Mouse (Mus musculus) liver, embryonic 14.5 days (tissue): ENCODE data around the gene Ank2. TPM values are rescaled to one million over a fixed set of nuclear protein-coding genes. Genes with fewer than 3 reads are reported as not detected.

Source experiments
- ATAC-seq: fragments of 200-750 bp; cut with Nextera tagmentation; 2 replicates; pipeline ENCODE4 v1.8.0; 2017; ENCODE audit warnings: moderate number of reproducible peaks, mild to moderate bottlenecking, moderate library complexity; ENCODE audit not compliant: insufficient read depth
- DNase-seq, 3 experiments: peaks; one replicate each; pipeline ENCODE4 v3.0.0-alpha.2; 2012 to 2013; ENCODE audit warnings: low read depth in 3 of 3, low spot score in 3 of 3
- H3K27ac ChIP-seq: fragments of 300-500 bp; sonication (generic); 2 replicates; pipeline ENCODE4 v1.5.1; 2014; ENCODE audit warnings: moderate library complexity, mild to moderate bottlenecking, control low read depth, inconsistent platforms
- H3K27me3 ChIP-seq: fragments of 300-500 bp; sonication (generic); 2 replicates; pipeline ENCODE4 v1.6.1; 2014; ENCODE audit warnings: mild to moderate bottlenecking, low read length, moderate library complexity; ENCODE audit not compliant: control insufficient read depth, insufficient read depth
- H3K36me3 ChIP-seq: fragments of 300-500 bp; sonication (generic); replicated peaks from 2 replicates; pipeline ENCODE4 v1.6.1; 2014; ENCODE audit warnings: low read depth; ENCODE audit not compliant: control insufficient read depth, insufficient read depth
- H3K4me1 ChIP-seq, 2 experiments: fragments of 200-500 bp in 1 of 2; fragments of 300-500 bp in 1 of 2; sonication (generic) in 1 of 2; replicated peaks; 2 replicates each; pipeline ENCODE4 v1.6.1; 2012 to 2014; ENCODE audit warnings: antibody characterized with exemption in 1 of 2, inconsistent platforms in 1 of 2, low read length in 1 of 2; ENCODE audit not compliant: control insufficient read depth in 2 of 2, insufficient read depth in 2 of 2
- H3K4me2 ChIP-seq: fragments of 300-500 bp; sonication (generic); 2 replicates; pipeline ENCODE4 v1.6.1; 2014; ENCODE audit warnings: low read depth, mild to moderate bottlenecking, control low read depth, moderate library complexity
- H3K4me3 ChIP-seq, 2 experiments: fragments of 200-500 bp in 1 of 2; fragments of 300-500 bp in 1 of 2; sonication (generic) in 1 of 2; 2 replicates each; pipeline ENCODE4 v1.5.1; 2012 to 2014; ENCODE audit warnings: low read depth in 2 of 2, low read length in 2 of 2, mild to moderate bottlenecking in 2 of 2, control low read depth in 1 of 2, inconsistent platforms in 1 of 2, moderate library complexity in 1 of 2; ENCODE audit not compliant: insufficient read depth in 1 of 2
- H3K9ac ChIP-seq: fragments of 300-500 bp; sonication (generic); replicated peaks from 2 replicates; pipeline ENCODE4 v1.6.1; 2014; ENCODE audit warnings: mild to moderate bottlenecking, control low read depth, moderate library complexity
- H3K9me3 ChIP-seq: fragments of 300-500 bp; sonication (generic); 2 replicates; pipeline ENCODE4 v1.6.1; 2016; ENCODE audit warnings: low read length, mixed read lengths; ENCODE audit not compliant: control insufficient read depth
- CTCF ChIP-seq: IDR thresholded peaks from 2 replicates; pipeline ENCODE4 v1.5.1; 2016; ENCODE audit warnings: antibody characterized with exemption, low read depth, control low read depth
- EP300 ChIP-seq: IDR thresholded peaks from 2 replicates; pipeline ENCODE4 v1.6.1; 2016; ENCODE audit warnings: antibody characterized with exemption, low read depth
- WGBS: fragments of 180-500 bp; shearing (Covaris S2); extraction: QIAGEN DNeasy Blood & Tissue Kit; methylation state at CpG from one replicate; pipeline ENCODE4 v1.1.7; 2014; ENCODE audit not compliant: insufficient replicate concordance; 5-methylcytosine and 5-hydroxymethylcytosine counted together
- polyA plus RNA-seq, 2 experiments: library from polyadenylated mRNA; depleted of rRNA in 1 of 2; stranded (reverse) in 1 of 2; unstranded in 1 of 2; fragments of >200 nt; fragmentation: Nextera tagmentation in 1 of 2; extraction: Ambion mirVana in 1 of 2; gene quantifications; 2 replicates each; pipeline versions ENCODE4 v1.2.1 to v1.2.3; 2012 to 2014

Ank2 gene
- polyA plus RNA-seq, 2 experiments = 4.8 to 5.2 TPM

DNA sequence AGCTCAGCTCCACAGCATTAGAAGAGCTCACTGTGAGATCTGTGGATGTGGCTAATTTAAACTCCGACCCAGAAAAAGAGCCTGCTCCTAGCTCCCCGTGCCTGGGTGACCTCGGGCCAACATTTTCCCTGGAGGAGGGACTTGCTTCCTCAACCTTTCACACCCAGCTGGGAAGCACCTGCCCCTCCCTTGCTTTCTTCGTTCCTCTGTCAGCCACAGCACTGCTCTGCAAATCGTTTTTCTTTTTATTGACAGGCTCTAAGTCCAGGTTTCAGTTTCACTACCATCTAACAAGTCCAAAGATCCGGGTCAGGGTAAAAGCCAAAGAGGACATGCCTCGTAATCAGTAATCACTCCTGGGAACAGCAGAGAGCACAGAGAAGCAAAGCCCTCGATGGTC is 375.8 kb downstream of the Ank2 start:
- H3K27me3 ChIP-seq = no peaks in the 10 kb centered on the region
- ATAC-seq = peak; percentile 67; the same call in 1 of the 2 replicates
- WGBS = 35% methylated on average over 8 of the region's 8 CpGs
- TF ChIP-seq EP300 (no peak), CTCF (no peak)
- H3K9ac ChIP-seq = no peak overlapping the region
- 0 out of 4 replicates have a peak overlapping the region, but pooled peaks of 1 of the 2 experiments have one; percentile 2 for H3K4me3 ChIP-seq
- H3K27ac ChIP-seq = no peak overlapping the region
- peaks cover 0 to 4% of the 10 kb centered on the region in 2 experiments; a peak in 2 of 4 replicates for H3K4me1 ChIP-seq
- DNase-seq = peak in 2 of 3 experiments; percentile 20
- no peaks in the 10 kb centered on the region for H3K9me3 ChIP-seq
- peak overlapping the region; percentile 26 for H3K4me2 ChIP-seq
- H3K36me3 ChIP-seq = no peaks in the 10 kb centered on the region

DNA sequence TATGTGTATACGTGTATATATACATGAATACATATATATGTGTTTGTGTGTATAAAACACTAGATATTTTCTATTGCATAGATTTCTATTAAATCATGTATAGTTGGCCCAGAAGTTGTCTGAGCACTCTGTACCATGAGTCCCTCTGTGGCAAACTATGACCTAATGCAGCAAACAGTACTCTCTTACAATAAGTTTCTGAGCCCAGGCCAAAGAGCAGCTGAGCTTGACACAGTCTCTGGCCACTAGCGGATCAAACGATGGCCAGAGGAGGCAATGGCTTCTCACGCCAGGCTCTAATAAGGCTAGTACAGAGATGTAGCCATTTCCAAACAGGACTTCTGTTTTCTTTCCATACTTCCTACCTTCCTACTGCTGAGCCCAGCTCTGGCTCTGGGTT is 380.4 kb downstream of the Ank2 start:
- ATAC-seq (peak; percentile 43; the same call in 1 of the 2 replicates), DNase-seq (no peak)
- Histone ChIP-seq H3K4me2 (no peak overlapping the region), H3K27ac (no peak overlapping the region), H3K36me3 (no peaks in the 10 kb centered on the region), H3K9ac (no peak overlapping the region), H3K27me3 (no peaks in the 10 kb centered on the region), H3K4me3 (no peak overlapping the region), H3K9me3 (no peaks in the 10 kb centered on the region), H3K4me1 (no peaks in the 10 kb centered on the region)
- TF ChIP-seq EP300 (no peak), CTCF (no peak)
- 70% methylated on average over 4 of the region's 4 CpGs for WGBS

- Histone ChIP-seq H3K4me2 (no peak overlapping the region), H3K9me3 (no peaks in the 10 kb centered on the region), H3K4me3 (no peak overlapping the region), H3K27ac (no peak overlapping the region), H3K27me3 (no peaks in the 10 kb centered on the region), H3K4me1 (no peaks in the 10 kb centered on the region), H3K36me3 (no peaks in the 10 kb centered on the region), H3K9ac (no peak overlapping the region)
- WGBS = 53% methylated on average over 6 of the region's 6 CpGs
- no peak for TF ChIP-seq CTCF
- no peak for TF ChIP-seq EP300
- DNase-seq = no peak
- no peak for ATAC-seq
These were observed 382.9 kb downstream of the Ank2 start for GRCm38 (mm10) chr3:127116226-127116625.

DNA sequence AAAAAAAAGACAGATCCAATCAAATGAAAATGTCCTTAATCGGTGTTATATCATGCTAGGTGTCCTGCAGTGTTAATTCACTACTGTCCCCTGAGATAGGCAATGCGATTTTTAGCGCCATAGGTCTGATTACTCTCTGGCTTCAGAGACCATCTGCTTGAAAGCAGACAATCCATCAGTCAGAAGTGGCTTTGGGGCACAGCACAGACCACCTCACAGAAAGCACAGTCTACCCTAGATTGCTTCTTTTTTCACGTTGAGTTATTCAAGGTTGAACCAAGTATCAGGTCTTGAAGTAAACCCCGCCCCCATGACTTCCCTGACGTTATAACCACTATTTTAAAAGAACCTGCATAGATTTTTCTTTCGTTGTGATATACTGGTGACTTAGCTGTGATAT is 385.9 kb downstream of the Ank2 start:
- no peak for TF ChIP-seq CTCF
- no peak for TF ChIP-seq EP300
- Histone ChIP-seq H3K27ac (no peak overlapping the region), H3K4me2 (no peak overlapping the region), H3K36me3 (no peaks in the 10 kb centered on the region), H3K4me1 (no peaks in the 10 kb centered on the region), H3K9me3 (no peaks in the 10 kb centered on the region), H3K27me3 (no peaks in the 10 kb centered on the region), H3K9ac (no peak overlapping the region), H3K4me3 (no peak overlapping the region)
- DNase-seq (no peak), ATAC-seq (no peak)
- 52% methylated on average over 7 of the region's 7 CpGs for WGBS

GRCm38 (mm10) chr3:127109413-127109812 is 389.7 kb downstream of the Ank2 start:
- H3K4me1 ChIP-seq = no peaks in the 10 kb centered on the region
- H3K9ac ChIP-seq = no peak overlapping the region
- DNase-seq = no peak
- TF ChIP-seq CTCF (no peak), EP300 (no peak)
- ATAC-seq = no peak
- H3K27me3 ChIP-seq = no peaks in the 10 kb centered on the region
- H3K9me3 ChIP-seq = no peaks in the 10 kb centered on the region
- H3K36me3 ChIP-seq = no peaks in the 10 kb centered on the region
- no peak overlapping the region for H3K27ac ChIP-seq
- no peak overlapping the region for H3K4me2 ChIP-seq
- 72% methylated on average over 3 of the region's 3 CpGs for WGBS
- H3K4me3 ChIP-seq = no peak overlapping the region
